Mouse (Mus musculus) 416B (cell line): ENCODE results near the gene Olfr640.
A peak's percentile ranks its signal among the peaks of the same experiment; 100 is the strongest.

Source experiments
- DNase-seq: peaks from one replicate; pipeline ENCODE4 v3.0.0; 2011; ENCODE audit warnings: low read depth

Olfr640 gene

DNA sequence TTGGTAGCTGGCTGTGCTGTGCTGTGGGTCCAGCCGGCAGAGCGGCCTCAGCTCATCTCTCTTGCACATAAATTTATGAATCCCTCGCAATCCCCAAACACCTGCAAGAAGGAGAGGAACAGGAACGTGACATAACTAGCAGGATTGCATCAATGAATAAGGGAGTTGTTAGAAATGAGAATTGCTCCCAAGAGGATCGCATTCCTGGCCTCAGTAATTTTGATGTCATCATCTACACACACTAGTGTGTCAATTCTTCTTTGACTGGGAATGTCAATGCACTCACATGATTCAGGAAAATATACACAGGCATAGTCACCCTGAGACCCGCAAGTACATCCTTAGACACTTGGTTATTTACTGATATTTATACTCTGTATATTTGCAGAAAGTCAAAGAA, at the start of gene Olfr640:
Gene Olfr640, minus strand, starts transcription at position 101 of the 400 bp plus-strand sequence.
- no peak for DNase-seq

DNA sequence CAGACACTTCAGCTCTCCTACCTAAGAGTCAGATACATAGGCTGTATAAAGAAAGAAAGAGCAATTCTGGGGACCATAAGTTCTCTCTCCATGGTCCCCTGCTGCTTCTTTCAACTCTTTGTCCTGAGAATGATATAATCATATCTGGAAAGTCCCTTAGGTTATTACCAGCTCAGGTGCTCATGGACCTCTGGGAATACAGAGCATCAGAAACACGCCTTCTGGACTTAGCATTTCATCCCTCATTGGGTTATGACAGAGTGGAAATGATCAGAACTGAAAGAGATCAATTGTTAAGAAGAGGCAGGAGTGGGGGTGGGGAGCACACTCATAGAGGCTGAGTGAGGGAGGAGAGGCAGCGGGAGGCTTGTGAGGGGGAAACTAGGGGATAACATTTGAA, 46.4 kb upstream of the Olfr640 start, which contains the start of gene Olfr644:
Gene Olfr644, minus strand, starts transcription at position 101 of the 400 bp plus-strand sequence.
- no peak for DNase-seq

DNA sequence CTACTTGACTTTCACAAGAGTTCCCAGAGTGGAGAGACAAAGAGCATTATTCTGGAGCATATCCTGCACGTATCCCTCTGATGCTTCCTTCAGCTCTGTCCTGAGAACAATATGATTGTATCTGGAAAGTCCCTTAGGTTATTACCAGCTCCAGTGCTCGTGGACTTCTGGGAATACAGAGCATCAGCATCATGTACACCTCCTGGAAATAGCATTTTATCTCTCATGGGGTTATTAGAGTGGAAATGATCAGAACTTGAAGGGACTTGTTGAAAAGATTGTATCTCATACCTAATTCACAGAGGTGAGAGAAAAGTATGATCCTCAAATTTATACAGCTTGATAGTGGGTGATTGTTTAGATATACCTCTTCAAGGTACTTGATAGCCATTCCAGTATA, 36.0 kb upstream of the Olfr640 start, which contains the start of gene 4930516K23Rik:
Gene 4930516K23Rik, minus strand, starts transcription at position 101 of the 400 bp plus-strand sequence.
- no peak for DNase-seq

DNA sequence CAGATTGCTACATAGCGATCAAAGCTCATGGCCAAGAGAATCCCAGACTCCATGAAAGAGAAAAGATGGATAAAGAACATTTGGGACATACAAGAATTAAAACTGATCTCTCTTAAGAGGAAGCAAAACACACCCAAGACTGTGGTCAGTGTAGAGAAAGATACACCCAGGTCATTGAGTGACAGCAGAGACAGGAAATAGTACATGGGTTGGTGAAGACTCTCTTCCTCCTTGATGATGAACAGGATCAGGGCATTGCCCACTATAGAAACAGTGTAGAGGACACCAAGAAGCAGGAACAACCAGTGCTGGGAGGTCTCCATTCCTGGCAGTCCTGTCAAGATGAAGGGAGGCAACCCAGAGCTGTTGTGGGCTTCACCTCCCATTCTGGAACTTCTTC, 33.8 kb upstream of the Olfr640 start:
- peak; percentile 23 for DNase-seq

DNA sequence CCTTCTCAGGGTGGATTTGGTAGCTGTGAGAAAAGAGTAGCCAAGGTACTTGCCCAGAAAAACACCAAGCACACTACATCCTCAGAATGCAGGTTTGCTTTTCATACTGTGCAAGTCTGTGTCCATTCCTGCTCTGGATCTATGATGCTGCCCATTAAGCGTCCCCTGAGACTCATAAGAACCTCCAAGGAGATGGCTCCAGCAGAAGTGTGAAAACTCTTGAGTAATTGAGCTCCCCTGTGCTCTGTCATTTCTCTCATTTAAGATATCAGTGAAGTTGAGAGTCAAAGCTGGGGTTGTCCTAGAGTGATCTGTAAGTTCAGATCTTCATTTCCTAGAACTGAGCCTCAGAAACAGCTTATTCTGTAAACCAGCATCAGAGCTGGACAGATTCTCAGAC, 27.2 kb upstream of the Olfr640 start, which contains the start of gene Olfr642:
Gene Olfr642, minus strand, starts transcription at position 101 of the 400 bp plus-strand sequence.
- no peak for DNase-seq

DNA sequence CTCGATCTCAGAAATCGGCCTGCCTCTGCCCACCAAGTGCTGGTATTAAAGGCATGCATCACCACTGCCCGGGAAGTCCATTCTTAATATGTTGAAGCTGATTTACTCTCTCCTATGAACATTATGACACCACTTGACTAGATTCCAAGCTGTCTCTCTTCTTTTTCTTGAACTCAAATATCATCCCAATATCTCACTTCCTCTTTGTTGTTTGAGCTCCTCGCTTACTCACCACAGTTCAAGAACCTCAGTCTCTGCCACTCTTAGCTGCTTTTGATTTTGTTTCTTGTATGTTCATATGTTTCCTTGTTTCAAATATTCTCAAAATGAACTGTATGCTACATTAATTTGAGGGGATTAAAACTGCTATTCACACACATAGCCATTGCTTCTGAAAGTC, 25.4 kb upstream of the Olfr640 start:
- DNase-seq, result peak; percentile 52

DNA sequence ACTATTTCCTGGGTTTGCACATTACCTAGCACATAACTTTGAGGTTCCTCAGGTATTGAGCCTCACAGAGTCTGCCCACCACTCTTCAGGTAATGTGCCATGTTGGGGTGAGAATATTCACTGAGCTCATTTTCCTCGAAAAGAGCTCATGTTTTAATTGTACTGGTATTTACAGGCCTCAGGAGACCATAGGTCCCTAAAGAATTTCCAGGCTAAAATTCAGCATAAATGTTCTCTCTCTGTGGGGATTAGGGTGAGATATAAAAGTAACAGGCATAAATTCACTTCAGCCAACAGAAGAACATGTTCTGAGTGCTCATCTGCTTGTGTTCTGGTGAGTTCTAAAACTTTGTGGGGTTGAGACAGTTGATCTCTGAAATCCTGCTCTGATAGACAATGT, 9.8 kb upstream of the Olfr640 start, which contains the start of gene Olfr641:
Gene Olfr641, plus strand, starts transcription at position 301 of the 400 bp plus-strand sequence.
- no peak for DNase-seq

DNA sequence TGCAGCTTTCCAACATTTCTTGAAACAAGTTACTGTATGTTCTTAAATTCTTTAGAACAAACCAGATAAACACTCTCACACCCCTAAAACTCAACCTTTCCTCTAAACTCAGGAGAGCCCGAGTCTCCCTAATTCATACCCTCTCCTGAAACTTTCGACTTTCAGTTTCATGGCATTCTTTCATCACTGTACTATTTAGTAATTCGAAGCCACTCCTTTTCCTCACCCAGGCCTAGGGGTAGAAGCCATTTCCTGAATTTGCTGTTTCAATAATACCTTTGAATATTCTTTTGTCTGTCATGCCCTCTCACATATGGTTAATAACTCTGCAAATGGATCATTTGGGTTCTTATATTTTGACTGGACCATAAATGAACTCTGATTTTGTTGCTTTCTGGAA, 1.6 kb upstream of the Olfr640 start:
- no peak for DNase-seq

DNA sequence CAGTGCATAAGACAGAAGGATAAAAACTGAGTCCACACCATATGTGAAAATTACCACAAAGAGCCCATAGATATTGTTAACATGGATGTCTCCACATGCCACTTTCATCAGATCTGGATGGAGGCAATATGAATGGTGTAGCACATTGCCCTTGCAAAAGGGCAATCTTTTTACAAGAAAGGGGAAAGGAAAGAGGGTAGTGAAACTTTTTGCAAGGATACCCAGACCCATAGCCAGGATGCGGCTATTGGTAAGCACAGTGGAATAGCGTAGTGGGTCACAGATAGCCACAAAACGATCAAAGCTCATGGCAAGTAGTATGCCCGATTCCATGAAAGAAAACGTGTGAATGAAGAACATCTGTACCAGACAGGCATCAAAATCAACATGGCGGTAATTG, 3.7 kb downstream of the Olfr640 start:
- no peak for DNase-seq

DNA sequence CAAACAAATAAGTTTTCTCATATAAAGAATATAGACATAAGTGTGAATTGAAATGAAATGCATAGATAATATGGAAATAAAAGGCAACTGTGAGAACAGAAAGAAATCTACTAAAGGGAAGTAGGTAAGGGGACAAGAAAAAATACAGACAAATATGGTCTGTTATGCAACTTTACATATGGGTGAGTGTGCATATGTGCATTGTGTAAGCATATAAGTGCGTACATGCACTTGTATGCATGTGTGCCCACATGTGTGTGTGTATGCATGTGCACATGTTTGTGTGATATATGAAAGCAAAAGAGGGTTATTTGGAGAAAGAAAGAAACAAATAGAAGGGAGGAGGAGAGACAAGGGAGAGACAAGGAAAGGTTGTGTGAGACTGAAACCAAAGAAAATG, 6.4 kb downstream of the Olfr640 start:
- DNase-seq, result no peak

DNA sequence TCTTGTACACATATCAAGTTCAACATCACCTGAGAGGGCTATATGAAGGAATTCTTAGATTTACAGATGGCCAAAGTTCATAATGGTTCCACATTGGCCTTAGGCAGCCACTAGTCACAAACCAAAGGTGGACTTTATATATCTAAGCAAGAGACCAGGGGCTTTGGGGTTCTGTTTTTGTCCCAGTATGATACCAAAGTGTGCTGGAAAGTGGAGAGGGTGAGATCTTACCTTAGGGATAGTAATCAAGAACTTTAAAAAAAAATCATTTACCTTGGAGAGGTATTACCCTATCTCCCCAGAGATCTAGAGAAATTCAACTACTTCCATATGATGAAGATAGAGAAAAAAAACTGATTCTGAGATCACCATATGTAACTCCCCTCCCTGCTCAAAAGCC, 8.2 kb downstream of the Olfr640 start, which contains the start of gene Olfr639:
Gene Olfr639, minus strand, starts transcription at position 101 of the 400 bp plus-strand sequence.
- no peak for DNase-seq

DNA sequence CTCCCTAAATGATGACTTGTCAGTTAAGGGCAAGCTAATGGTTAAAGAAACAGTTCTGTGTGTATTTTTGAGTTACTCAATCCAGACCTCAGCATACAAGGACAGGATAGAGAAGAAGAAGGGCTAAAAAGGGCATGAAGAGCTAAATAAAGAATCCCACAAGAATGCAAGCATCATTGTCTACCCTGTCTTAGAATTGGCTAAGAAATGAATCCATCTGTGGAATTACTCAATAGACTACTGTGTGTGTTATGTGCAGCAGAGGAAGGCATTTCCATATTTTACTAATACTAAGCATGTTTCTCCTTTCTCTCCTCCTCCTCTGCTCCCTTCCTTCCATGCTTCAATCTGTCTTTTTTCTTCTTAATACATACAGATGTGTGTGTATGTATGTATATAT, 26.2 kb downstream of the Olfr640 start:
- peak; percentile 10 for DNase-seq

DNA sequence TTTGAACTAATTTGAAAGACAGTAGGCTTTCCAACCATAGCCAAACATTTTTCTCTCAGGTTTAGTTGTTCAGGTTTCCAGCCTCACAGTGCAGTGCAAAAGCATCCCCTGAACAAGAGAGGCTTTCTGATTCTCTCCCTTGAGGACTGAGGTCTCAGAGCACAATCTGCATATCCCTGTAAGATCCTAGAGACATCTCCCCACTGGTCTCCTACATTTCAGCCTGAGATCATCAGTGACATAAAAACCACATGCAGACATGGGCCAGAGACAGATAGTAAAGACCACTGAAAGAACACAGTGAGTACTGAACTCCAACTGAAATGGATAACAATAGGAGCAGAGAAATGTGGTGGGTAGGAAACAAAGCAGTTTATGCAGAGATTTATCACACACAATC, 26.9 kb downstream of the Olfr640 start, which contains the start of gene Olfr638:
Gene Olfr638, plus strand, starts transcription at position 301 of the 400 bp plus-strand sequence.
- no peak for DNase-seq

DNA sequence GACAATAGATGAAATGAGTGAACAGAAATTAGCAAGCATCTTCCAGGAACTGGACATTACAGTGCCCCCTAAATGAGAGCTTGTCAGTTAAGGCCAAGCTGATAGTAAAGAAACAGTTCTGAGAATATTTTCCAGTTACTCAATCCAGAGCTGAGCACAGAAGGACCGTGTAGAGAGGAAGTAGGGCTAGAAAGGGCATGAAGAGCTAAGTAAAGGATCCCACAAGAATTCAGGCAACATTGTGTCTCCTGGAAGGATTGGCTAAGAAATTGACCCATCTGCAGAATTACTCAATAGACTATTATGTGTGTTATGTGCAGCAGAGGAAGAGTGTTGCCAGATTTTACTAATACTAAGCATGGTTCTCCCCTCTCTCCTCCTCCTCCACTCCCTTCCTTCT, 53.6 kb downstream of the Olfr640 start:
- peak; percentile 11 for DNase-seq

DNA sequence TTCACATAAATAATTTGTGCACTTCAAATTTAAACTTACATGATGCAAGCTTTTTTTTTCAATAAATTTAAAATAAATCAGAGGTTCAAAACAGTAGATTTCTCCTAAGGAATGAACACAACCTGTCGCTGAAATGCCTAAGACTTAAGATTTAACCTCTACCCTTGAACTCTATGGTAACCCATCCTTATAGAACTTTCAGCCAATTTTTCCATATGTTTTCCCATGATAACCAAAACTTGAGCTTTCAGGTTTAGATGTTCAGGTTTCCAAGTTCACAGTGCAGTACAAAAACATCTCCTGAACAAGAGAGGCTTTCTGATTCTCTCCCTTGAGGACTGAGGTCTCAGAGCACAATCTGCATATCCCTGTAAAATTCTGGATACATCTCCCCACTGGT, 54.5 kb downstream of the Olfr640 start, which contains the start of gene Olfr635:
Gene Olfr635, plus strand, starts transcription at position 301 of the 400 bp plus-strand sequence.
- no peak for DNase-seq
